Mouse (Mus musculus) adrenal gland, adult 8-10 months (tissue): ENCODE data around the gene Castor1. TPM values are rescaled to one million over a fixed set of nuclear protein-coding genes. Genes with fewer than 3 reads are reported as not detected.
"Not testable (repeated sequence)": the region's sequence is repeated elsewhere in the genome, so short reads cannot be mapped to it uniquely, and the experiment has no call there.

Source experiments
- DNase-seq: peaks from one replicate; pipeline ENCODE4 v3.0.0; 2022
- total RNA-seq, 4 experiments: library from RNA; stranded (reverse); gene quantifications; 2 replicates each; pipeline ENCODE4 v1.2.4; 2022

Castor1 gene
- total RNA-seq: 1 to 10 TPM; 3.1 to 6.1 (median 4.2) TPM

DNA sequence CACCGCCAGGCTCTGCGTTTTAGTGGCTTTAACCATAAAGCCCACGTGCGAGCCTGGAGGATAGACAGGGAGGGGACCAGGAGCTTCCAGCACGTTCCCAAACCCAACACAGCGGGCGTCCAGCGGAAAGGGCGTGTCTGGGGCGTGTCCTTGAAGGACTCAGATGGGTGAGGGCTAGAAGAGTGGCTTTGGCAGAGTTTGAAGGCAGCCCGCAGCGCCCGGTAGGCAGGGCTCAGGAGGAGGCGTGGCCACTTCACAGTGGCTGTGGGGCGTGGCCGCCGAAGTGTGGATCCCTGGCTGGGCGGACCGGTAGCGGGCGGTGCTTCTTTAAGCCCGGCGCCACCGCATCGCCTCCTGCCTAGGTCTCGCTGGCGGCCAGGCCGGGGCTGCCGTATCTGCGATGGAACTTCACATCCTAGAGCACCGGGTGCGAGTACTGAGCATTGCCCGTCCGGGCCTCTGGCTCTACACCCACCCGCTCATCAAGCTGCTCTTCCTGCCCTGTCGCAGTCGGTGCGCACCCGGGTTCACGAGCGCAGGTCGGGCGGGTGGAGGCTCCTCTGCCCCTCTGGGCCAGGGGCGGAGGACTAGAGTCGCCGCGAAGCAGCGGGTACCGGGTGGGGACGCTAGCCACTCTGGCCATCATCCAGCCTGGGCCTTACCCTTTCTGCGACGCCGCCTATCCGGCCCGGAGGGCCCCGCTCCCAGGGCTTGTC is at the start of gene Castor1:
Gene Castor1 (plus strand): TSS at position 312 of the 716 bp plus-strand sequence.
- DNase-seq: peak; percentile 94

DNA sequence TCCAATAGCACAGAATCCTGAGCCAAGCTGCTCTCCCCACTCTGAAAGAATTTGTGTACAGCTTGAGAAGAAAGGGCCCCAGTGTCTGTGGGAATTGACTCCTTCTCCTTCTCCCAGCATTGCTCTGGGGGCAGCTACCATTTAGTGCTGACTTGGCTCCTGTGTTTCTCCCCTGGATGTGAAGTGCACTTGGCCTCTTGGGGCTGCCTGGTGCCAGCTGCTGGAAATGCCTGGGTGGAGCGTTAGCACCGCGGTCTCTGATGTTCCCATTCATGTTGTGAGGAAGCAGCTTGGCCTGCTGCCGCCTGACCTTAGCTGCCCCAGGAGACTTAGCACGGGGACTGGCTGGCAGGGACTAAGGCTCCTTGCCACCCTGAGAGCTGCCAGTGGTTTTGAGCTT is 43.4 kb upstream of the Castor1 start:
- peak; percentile 50 for DNase-seq

DNA sequence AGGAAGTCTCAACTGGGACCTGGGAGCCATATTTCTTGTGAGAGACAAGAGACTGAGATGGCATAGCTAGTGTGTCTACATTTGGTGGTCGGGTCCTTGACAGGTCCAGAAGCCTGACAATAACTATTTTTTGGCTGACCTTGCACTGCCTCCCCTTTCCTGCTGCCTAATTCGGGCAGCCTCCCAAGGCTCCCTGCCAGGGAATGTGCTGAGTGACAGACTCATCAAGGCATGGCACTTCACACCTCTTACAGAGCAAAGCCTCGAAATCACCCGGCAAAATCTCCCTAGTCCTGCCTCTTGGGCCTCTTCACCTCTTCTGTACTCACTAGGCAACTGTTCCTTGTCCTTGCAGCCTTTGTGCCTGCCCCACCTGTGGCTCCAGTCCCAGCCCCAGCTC is 40.3 kb upstream of the Castor1 start:
- no peak for DNase-seq

DNA sequence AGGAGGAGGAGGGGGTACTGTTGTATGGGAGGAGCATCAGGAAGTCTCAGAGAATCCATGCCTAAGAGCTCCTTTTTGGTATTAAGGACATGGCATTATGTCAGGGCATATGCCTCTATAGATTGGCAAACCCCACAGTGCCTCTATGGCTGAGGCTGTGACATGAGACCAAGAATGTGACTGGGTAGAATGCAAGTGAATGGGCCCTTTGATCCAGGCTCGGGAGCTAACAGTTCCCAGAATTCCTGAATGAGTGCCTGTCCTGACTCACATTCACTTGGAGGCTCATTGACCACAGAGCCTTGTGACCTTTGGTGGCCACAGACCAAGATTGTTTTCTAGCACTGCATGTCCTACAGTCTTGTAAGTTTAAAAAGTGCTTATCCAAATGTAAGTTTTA is 36.0 kb upstream of the Castor1 start:
- no peak for DNase-seq

DNA sequence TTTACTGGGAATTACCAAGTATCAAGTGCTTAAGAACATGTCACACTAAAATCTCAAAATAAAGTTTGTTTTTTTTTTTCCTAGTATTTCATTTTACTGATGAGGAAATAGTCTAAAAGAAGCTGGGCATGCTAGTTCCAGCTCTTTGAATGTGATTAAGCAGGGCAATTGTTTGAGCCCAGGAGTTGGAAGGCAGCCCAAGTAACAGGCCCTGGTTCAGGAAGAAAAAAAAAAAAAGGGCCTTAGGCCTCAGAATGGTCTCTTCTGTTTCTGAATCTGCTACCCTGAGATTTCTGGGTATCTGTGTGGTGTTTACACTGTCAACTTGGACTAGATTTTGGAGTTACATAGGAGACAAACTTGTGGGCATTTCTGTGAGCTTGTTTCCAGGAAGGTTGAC is 34.5 kb upstream of the Castor1 start:
- DNase-seq: no peak

DNA sequence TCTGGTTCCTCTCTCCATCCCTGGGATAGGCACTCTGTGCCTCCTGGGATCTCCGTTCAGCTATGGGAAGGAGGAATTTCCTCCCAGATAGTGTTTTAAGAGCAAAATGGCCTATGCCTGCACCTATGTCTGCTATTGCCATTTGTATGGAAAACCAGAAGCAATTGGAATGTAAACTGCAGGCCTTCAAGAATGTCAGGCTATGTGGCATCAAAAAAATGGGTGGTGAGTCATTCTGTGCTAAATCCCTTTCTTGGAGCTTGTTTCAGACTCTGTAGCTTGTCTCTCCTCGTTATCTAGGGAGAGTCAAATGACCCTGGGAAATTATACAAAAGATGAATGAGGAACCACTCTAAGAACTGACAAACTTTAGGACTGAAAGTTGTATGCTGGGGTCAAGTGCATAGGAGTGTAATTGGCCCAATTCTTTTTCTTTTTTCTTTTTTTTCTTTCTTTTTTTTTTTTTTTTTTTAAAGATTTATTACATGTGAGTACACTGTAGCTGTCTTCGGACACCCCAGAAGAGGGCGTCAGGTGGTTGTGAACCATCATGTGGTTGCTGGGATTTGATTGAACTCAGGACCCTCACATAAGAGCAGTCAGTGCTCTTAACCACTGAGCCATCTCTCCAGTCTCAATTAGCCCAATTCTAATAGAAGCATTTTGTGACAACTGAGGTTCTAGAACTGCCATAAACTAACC is 33.6 kb upstream of the Castor1 start:
- DNase-seq: no peak

DNA sequence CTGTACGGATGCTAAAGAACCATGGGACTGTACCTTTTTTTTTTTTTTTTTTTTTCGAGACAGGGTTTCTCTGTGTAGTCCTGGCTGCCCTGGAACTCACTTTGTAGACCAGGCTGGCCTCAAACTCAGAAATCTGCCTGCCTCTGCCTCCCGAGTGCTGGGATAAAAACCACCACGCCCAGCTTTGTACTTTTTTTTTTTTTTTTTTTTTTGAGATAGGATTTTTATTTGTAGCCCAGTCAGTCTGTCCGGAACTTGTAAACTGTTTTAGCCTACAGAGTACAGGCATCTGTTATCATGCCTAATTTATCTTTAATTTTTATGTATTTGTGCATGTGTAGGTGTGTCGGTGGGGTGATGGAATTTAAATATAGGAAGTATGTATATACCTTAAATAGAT is 32.5 kb upstream of the Castor1 start:
- DNase-seq: not testable (repeated sequence)

DNA sequence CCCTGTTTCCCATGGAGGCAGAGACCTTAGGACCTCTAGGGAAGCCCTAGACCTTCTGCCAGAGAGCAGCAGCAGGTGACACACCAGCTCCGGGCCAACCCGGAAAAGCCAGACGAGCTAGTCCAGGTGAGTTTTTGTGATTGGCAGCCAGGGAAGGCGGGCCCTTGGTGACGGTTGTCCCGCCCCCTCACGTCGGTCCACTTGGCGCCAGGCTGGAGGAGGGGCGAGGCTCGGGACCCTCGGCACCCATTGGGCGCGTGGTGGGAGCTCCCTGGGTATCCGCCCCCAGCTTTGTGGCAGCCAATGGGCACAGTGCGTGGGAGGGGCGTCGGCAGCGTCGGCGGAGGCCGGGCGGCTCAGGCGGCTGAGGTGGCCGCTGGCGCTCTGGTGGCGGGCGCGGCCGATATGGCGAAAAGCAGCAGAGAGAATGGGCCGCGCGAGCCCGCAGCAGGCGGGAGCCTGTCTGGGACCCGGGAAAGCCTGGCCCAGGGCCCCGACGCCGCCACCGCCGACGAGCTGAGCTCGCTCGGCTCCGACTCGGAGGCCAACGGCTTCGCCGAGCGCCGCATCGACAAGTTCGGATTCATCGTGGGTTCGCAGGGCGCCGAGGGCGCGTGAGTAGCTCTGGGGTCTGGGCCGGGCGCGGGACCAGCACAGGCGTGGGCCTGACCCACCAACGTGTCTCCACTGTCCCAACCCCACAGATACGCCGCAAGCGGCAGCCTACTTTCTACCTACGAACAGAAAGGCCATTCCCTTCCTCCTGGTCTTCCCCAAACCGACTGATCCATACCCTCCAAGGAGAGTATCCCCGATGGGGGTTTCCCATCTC is 31.3 kb upstream of the Castor1 start, which contains the start of gene Tbc1d10a:
Gene Tbc1d10a (plus strand): TSS at position 304 of the 832 bp plus-strand sequence.
- peak; percentile 98 for DNase-seq

DNA sequence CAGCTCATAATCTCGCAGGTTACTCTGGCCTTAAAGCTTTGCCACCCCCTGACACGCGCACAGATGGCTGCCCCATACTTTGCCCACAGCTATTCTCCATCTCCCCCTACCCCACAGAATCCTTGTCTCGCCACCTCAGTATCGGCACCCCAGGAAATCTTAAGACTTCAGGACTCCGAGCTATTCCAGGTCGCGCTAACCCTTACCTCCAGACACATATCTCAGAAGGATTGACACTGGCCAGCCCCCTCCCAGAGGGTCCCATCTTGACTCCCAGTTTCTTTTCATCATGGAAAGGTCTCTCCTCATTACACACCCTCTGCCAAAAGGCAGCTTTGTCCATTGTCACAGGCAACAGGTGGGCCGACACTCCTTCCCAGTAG is 30.7 kb upstream of the Castor1 start:
- no peak for DNase-seq

DNA sequence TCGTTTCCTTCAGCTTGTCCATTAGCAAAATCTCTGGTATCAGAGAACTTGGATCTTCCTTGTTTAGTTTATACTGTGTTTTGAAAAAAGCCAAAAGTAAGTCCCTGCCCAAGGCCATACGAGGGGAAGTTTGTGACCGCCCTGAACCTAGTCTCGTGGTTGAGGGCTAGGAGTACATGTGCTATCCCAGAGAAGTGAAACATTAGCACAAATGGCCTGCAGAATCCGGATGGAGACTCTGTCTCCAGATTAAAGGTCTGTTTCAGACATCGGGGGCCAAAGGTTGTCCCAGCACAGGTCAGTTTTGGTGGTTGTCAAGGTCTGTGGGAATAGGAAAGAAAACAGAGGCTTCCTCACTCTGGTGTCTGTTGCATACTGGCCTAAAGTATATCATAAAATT is 28.8 kb upstream of the Castor1 start:
- no peak for DNase-seq

DNA sequence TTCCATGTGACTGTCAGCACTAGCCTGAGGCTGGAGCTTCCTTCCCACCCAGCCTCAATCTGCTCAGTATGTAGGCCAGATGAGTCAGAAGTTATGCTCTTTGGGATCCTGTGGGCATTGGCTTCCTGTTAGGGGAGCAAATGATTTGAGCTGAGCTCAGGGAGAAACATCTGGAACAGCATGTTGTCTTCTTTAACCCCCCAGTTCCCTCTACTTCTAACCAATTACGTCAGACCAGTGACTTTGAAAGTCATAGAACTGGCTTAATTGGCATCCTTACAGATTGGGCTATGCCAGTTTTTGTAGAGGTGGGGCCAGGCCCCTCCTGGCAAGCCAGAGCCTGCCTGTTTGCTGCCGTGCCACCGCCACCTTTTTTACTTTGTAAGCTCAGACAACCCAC is 27.3 kb upstream of the Castor1 start:
- DNase-seq: no peak

DNA sequence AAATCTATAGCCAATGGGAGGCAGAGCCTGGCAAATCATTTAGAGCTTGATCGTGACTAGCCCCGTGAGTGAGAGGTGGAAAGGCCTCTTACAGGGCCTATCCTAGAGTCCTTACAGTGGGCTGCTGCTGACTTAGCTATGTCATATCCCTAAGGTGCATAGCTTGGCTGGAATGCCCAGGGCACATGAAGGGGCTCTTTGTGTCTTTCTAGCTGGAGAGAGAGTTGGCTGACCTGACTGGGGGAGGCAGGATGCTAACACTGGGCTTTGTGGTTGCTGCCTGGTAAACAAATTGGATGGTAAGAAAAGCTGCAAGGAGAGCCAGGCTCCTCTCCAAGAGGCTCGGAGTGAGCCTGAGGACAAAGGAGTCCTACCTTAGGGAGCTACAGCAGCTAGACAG is 25.3 kb upstream of the Castor1 start:
- no peak for DNase-seq

DNA sequence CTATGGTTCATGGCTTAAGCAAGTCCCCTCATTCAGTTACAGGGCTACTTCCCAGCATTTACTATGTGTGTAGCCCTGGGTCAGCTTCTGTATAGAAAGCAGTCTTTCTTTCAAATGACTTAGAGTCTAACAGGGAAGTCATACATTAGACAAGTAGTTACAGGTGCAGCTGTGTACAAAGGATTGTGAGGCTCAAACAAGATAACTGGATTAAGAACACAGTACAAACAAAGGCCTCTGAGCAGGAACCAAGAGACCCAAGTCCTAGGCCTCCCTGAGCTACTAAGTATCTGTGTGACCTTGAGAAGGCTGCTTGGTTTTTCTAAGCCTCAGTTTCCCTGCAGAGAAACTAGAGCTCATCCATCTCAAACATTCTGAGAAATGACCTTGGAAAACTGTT is 24.6 kb upstream of the Castor1 start:
- DNase-seq: no peak

DNA sequence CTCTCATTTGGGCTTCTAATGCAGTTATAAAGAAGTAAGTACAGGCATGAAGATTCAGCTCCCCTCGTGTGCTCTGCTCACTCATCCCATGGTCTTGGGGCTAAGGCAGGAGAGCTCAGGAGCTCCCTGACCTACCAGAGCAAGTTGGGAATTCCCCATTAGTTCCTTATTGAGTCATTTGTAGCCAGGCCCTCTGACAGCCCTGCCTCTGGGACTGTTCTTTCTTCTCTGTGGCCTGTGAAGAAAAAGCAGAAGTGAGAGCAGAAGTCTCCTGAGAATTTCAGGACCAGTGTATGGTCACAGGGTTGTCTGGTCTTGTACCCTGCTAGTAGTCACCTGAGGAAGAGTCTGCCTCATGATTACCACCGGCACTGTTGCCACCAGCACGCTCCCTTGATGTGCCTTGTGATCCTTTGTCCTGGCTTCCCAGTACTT is 22.4 kb upstream of the Castor1 start:
- no peak for DNase-seq

DNA sequence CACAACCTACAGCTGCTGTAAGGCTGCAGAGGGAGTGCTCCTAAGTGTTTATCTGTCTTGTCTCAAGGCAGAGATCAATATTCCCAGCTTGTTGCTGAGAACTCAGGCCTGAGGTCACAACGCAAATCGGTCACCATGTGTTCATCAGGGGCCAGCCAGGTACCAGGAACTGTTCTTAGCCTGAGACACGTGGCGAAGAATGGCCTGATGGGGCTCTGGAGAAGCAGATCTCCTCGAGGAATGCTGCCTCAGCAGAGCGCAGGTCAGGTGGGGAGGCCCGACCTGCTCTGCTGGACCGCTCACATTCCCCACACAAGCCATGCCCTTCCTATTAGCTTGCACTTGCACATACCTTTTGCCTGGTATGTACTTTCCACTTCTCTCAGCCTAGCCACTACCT is 21.4 kb upstream of the Castor1 start:
- DNase-seq: no peak

DNA sequence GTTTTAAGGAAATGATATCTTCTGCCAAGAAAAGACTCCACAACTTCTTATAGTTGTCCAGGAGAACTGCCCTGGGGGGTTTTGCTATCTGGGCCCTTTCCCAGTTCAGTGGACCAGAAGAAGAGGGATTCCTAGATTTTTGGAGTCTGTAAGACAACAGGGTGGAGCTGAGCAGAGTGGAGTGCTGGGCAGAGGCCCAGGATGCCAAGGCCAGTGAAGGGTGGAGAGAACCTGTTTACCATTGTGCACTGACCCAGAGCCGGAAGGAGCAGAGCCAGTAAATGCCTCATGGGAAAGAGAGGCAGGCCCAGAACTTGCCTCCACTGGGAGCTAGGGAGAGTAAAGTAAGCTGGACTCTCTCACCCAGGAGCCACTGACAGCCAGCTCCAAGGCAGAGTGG is 20.3 kb upstream of the Castor1 start:
- DNase-seq: no peak

DNA sequence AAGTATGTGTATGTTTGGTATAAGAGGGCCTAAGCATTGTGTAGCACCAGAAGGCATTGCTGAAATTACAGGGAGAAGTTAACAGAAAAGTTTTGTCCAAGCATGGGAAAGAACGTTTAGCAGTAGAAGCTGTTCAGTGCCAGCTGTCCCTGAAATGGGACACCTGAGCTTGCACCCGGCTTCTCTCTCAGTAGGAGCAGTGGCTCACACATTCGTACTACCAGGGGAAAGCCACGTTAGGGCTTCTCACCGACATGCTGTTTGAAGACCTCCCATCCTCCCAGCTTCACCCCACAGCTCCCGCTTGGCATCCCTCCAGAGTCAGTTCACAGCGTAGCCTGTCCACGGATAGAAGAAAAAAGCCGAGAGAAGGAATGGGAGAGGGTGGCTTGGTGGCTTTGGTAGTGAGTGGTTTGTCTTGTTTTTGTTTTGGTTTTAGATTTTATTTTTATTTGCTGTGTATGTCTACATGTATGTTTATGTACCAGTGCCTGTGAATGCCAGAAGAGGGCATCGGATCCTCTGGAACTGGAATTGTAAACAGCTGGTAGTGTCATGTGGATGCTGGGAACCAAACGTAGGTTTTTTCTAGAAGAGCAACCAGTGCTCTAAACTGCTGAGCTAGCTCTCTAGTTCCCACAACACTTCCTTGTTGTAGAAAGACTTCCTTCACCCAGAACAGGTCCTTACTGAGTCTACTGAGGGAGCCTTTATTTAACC is 15.9 kb upstream of the Castor1 start:
- DNase-seq: no peak

DNA sequence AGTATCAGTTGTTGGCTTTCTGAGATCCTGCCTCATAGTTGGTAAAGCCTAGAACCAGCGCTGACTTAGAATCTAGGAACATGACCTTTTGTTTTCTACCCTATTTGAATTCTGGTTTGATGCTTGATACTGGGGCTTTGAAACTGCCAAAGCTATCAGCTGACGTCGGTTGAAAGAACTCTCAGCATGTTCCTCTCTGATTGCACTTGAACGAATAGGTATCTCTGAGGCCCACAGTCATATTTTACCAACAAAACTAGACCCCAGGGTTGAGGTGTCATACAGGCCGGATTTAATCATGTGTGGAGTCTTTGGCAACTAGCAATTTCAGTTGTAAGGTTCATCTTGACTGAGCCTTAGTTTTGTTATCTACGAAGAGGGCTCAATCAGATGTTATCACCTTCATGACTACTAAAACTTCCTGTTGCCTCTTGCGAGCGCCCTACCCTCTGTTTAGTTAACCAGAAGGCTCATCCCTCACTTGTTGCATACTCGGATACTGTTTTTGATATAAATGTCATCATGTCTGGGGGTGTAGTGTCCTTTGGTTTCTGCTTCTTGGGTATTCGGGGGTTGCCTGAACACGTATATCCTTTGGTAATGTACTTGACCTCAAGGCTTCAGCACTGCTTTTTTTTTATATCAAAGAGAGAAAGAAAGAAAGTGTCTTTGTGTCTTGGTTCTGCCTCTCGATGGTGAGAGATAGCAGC is 14.9 kb upstream of the Castor1 start:
- no peak for DNase-seq

DNA sequence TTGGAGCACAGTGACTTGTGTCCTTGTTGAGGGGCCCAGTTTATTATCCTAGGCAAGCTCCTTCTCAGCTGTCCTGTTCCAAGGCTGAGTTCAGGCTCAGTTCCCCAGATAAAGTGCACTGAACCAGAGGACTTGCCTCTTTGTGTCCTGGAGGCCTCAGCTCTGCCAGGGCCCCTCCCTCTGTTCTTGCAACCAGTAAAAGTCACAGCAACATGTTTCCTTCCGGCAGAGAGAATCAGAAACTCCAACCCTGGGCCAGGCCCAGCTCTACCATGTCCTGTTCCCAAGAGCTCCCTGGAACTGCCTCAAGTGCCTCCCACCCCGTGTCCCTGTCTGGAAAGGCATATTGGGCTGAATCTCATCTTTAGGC is 14.3 kb upstream of the Castor1 start:
- DNase-seq: peak; percentile 56

DNA sequence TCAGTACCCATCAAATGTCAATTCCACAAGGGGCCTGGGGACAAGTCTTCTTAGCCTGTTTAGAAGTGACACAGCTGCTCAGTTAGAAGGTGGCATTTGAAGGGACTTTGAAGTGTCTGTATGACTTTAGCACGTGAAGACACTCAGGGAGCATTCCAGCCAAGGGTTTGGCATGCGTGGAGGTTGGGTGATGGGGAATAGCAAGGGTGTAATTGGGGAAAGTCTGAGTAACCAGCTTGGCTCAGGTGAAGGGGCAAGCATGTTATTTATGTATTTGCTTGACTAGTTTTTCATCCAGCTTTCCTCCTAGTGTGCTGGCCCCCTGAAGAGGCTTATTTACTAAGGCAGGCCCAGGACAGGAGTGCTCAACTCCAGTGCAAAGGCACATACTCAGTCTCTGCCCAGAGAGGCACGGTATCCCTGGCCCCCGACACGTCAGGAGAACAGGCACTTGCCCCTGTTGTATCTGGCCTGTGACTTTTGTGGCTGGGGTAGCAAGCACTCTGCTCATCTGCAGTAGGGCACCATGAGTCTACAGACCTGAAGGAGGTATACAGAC is 12.8 kb upstream of the Castor1 start:
- no peak for DNase-seq

DNA sequence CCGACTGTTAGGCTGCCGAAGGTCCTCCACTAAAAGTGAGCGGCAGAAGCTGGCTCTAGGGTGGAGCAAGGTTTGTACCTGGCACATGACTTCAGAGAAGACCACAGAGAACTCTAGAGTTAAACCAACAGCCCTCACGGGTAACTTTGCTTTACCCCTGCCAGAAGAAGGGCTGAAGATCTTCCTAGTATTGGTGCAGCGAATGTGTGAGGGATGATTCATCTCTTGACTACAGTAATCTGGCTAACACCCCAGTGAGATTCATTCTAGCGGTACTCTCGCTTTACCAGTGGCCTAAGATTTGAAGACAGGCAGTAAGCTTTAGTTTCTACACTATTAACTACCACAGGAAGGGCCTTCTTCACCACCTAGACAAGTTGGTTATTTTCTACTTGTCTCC is 12.1 kb upstream of the Castor1 start:
- no peak for DNase-seq

DNA sequence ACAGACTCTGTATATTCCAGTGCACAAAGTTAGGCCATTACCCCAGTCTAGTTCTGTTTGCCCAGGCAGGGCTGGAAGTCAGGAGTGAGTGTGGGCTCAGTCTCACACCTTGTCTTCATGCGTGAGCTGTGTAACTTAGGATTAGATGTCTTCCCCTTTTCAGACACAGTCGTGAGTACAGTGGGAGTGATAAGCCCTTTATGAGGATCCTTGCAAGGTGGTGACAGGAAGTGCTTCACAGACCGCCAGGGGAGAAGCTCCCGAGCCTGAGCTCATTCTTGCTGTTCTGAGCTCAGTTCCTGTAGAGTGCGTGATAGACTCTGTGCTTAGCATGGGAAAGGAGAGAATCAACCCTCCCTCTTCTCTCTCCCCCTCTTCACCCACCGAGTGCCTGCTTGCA is 11.5 kb upstream of the Castor1 start:
- no peak for DNase-seq
